Mouse (Mus musculus): ENCODE measurements around the gene Lrrk1. TPM values are rescaled to one million over a fixed set of nuclear protein-coding genes. Genes with fewer than 3 reads are reported as not detected.
A peak's percentile ranks its signal among the peaks of the same experiment; 100 is the strongest.

The Lrrk1 gene
- polyA plus RNA-seq (2012; rRNA removed): 39.4 and 43.6 TPM in 2 replicates

- peak; percentile 67 for DNase-seq (ENCODE audit: low spot score)
Measured at GRCm38 (mm10) chr7:66387813-66388521, at the start of gene Lrrk1. Lrrk1 (minus strand) TSS chr7:66388350.

DNA sequence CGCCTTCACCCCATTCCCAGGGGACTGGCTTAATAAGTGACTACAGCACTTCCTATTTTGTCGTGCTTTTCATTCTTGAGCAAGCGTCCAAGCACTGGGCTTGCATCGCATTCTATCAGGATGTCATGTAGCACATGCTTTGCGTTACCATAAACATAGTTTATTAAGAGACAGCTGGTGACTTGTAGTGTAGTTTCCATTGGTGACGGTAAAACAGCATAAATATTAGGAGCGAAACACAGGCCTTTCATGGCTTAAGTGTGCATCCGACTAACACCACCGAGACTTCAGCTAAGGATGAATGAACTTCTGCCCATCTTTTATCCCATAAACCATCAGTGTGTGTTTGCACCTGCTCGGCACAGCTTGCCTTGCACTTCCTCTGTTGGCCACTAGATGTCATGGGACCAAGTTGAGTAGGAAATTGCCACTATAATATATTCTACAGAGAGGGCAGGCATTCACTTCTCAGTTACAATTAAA, 46.3 kb upstream of the Lrrk1 start:
- DNase-seq (ENCODE audit: low spot score): no peak

DNA sequence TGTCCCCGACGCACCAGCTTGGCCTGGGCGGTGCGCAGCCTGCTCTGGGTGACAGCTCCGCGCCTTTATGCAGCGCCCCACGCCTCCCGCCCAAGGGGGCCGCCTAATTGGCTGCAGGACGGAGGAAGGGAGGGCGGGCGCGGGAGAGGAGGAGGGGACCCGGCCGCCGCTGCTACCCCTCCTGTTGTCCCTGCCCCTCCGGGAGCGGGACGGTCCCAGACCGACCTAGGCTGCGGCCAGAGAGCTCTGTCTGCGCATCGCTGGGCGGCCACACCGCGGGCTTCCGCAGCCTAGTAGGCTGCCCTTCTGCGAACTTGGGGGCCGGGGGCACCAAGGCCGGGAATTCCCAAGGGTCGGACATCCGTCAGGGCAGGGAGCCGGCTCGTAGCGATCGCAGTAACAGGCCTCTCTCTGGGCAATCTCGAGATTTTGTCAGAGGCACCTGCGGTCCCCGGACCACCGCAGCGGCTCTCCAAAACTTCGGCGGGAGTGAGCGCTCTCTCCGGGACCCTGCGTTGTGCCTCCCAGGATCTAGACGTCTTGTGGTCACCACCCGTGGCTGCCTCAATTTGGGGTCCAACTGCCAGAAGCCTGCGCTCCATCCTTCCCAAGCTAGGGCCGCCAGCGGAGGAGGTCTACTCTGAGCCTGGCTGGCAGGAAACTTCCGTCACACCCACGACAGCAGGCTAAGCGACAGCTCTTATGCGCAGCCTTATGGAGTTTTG, 39.4 kb upstream of the Lrrk1 start, which contains the start of gene Aldh1a3:
Aldh1a3 (minus strand) TSS at position 81 of the 725 bp plus-strand sequence.
- DNase-seq (ENCODE audit: low spot score): no peak

DNA sequence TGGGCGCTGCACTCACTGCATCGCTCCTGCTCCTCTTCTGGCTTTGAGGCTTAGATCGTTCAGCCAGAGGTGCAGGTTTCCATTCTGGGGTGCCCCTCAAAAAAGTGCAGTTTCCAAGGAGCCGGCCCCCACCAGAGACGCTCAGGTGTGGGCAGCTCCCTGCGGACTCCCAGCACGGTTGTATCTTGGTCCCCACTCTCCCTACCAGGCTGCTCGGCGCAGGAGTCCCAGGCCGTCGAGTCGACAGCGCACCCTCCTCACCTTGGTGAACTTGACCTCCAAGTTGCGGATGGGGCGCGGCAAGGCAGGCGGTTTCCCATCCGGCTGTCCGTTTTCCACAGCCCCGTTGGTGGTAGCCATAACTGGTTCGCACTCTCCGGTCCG, 38.9 kb upstream of the Lrrk1 start:
- no peak for DNase-seq (ENCODE audit: low spot score)

DNA sequence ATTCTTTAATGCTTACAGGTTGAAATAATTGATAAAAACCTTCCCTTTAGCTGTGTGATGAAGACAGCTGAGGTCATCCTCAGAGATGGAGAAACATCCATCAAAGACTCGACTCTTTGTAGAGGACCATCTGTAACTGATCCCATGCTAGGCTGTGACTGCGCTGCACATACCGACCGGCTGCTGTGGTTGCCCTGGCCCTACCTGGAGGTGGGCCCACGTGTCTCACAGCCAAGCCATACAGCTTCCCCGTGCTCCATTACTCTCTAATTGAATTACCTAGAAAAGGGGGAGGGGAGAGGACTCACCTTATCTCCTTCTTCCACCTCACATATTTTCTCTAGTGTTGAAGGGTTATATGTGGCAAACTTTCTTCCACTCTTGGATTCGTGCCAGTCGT, 33.8 kb upstream of the Lrrk1 start:
- DNase-seq (ENCODE audit: low spot score): no peak

DNA sequence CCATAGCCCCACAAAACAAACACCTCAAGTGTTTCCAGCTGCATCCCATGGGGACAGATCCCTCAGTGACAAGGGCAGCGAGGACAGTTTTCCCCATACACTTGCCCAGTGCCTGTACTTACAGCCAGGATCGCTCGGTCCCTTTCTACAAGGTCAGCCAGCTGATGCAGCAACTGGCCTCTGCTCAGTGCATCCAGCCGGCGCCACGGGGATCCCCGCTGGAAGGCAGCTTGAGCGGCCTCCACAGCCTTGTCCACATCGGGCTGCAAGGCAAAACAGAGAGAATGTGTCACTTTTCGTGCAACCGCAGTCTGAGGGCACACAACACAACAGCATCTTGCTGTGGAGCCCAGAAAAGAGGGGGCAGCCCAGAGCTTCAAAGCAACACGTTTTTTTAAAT, 30.8 kb upstream of the Lrrk1 start:
- DNase-seq (ENCODE audit: low spot score): no peak

DNA sequence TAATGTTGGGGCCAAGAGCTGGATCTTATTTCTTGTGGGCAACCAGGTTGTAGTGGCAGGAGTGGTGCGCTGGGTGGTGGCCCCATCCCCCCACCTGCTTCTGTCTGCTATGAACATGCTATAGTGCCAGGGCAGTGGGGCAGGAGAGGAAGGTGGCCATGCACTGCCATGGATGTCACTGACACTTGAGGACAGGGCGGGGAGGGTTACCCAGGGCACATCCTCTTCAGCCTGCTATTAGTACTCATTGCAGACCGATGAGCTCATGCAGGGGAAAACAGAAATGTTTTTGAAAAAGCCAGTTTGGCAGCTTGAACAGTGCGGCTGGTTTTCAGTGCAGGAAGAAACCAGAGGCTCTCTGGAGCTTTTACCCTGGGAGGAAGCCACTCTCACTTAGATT, 28.7 kb upstream of the Lrrk1 start:
- DNase-seq (ENCODE audit: low spot score): no peak

GRCm38 (mm10) chr7:66413093-66413492, 24.9 kb upstream of the Lrrk1 start:
- no peak for DNase-seq (ENCODE audit: low spot score)

- DNase-seq (ENCODE audit: low spot score): no peak
Measured at GRCm38 (mm10) chr7:66409433-66409832, 21.3 kb upstream of the Lrrk1 start.

DNA sequence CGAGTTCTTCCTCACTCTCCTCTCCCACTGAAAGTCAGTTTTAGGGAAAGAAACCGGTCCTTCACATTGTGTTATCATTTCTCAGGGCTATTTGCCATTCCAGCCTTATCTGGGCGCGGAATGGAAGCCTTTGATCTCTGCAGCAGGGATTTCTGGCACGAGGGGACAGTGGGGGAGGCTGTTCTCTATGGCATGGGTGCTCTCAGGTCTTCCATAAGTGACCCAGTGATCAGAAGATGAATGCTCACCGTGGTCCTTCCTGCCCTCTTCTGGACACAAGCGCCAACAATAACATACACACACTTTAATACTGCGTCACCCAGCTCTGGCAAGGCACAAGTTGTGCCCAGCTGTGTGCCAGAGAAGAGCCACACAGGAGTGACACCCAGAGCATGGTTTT, 18.8 kb upstream of the Lrrk1 start:
- no peak for DNase-seq (ENCODE audit: low spot score)

DNA sequence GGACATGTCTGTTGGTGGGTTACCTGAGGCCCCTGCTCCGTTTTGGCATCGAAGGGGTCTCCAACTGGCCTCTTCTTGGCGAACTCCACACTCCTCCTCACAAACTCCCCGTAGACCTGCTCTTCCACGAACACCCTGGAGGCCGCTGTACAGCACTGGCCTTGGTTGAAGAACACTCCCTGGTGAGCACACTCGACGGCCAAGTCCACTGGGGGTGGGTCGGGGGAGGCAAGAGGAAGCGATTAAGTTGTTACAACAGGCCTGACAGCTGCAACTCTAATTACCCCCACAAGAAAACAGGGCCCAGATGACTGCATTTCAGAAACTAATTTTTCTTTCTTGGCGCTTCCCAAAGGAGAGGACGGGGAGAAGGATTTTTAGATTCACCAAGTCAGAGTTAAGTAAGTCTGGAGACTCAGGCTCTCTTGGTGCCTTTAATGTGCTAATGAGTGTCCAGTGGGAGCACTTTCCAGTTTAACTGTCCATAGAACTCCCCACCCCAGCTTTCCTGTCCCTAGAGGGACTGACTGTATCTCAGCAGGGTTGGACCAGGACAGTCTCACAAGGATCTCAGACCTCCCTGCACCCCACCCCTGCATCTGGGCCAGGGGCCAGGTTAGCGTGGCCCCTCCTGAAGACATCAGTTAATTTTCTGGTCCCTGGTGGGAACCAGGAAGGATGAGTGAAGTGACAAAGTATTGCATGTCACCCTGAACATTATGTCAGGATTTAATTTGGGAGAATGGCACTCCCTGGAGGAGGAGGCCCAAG, 18.0 kb upstream of the Lrrk1 start:
- DNase-seq (ENCODE audit: low spot score): no peak

GRCm38 (mm10) chr7:66405541-66405940, 17.4 kb upstream of the Lrrk1 start:
- DNase-seq (ENCODE audit: low spot score): no peak

DNA sequence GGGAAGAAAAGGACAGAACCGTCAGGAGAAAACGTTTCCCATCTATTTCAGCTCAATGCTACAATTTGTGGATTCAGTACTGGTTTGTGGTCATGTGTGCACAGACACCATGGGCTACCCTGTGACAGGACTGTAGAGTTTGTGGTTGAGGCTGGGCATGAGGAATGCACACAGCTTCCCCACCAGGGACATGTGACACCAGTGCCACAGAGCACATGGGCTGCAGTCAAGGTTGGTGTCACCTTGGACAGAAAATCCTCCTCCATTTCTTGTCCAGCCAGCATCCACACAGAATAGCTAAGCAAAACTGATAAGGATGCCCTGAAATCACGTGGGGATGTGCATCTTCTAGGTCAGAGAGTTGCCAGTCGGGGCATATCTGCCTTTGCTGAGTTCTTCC, 16.7 kb upstream of the Lrrk1 start:
- DNase-seq (ENCODE audit: low spot score): no peak

DNA sequence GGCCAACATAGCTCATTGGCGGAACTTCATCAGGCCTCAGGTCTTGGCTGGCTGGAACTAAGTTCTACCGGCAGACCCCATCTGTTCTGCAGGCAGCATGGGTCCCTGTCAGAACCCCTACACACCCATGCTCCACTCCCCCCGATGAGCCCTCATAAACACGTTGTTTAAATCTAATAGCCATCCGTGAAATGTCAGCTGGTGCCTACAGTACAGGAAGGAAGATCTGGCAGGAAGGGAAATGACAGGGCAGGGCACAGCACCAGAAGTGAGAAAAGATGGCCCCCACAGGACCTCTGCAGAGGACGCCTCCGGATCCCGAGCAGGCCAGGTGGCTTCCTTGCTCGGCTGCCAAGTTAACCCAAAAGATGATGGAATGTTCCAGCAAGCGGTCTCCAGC, 16.0 kb upstream of the Lrrk1 start:
- DNase-seq (ENCODE audit: low spot score): no peak

DNA sequence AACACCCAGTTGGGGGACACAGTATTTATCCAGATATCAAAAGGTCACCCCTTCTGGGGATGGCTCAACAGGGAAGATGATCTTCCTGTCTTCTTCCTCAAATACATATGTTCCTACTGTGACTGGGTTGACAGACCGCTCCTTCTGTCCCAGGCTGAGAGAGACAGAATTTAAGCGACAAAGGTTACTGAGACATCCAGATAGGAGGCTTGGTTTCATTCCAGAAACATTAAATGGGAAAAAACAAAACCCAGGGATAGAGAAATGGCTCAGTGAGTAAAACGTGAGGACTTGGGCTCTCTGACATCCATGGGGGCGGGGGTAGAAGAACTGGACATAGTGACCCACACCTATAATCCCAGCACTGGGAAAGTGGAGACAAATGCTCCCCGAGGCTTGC, 14.7 kb upstream of the Lrrk1 start:
- no peak for DNase-seq (ENCODE audit: low spot score)

DNA sequence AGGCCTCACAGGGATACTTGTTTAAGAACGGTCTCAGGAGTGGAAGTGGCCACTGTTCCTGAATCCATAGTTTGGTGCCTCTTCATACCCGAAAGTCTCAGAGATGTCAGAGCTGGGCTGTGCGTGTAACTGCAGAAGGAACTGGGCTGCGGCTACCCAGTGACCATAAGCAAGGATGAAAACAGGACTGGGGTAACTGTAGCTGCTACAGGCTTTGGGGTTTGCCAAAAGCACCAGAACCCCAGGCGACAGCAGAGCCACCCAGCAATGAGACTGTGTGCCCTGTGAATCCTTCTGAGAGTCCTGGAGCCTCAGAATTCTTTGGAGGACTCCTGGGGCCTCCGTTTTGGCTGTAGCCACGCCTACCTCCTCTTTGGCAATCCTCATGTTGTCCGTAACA, 13.5 kb upstream of the Lrrk1 start:
- DNase-seq (ENCODE audit: low spot score): no peak

- DNase-seq (ENCODE audit: low spot score): no peak
Measured at GRCm38 (mm10) chr7:66397288-66397687, 9.1 kb upstream of the Lrrk1 start.

DNA sequence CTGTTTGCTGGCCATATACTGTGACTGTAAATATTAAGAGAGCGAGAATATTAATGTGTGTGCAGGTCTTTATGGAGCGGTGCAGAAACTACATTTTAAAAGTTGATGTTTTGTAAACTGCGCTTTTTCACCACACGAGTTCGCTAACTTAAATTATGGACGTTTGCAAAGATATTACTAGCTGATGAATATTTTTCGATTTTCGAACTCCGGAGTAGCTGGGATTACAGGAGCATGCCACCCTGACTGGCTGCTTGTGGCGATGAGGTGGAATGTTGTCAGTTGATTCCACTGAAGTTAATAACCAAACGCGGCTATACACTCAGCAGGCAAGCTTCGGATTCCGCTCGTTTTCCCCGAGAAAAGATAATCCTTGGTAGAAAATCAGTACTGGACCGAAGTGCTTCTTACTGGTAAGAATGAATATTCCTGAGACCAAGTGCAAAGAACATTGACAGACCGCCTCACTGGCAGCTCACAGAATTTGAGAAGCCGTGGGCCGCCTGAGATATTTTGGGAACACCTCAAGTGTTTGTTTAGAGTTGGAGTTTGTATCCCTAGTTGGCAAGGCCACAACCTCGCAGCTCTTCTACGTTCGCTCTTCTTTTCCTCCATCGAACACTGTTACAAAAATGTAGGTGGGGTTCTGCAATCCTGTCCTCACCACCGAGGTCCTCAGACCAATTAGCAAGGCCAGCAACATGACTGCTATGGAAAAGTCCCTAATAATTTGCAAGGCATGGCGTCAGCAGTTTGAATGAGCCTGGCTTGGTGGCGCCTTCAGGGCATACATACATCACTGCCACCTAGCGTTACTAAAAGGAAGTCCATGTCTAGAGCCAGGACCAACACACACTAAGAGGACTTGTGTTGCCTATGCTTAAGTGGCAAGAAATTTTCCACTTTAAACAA, 727 bp upstream of the Lrrk1 start:
- peak; percentile 40 for DNase-seq (ENCODE audit: low spot score)

- no peak for DNase-seq (ENCODE audit: low spot score)
Measured at GRCm38 (mm10) chr7:66387419-66387812, 734 bp downstream of the Lrrk1 start.

DNA sequence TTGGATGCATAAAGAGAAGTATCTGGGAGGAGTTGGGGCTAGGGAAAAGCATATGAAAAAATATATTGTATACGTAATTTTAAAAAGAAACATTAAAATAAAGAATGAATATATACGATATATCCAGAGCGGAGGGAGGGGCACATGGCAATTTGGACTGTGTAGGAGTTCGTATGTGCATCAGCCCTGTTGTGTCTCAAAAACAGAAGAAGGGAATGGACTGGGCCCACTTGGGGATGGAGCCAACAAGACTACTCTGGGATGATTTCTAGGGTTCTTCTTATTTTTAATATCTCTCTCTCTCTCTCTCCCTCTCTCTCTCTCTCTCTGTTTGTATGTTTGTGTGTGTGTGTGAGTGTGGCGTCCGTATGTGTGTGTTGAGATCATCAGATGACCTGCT, 1.7 kb downstream of the Lrrk1 start:
- no peak for DNase-seq (ENCODE audit: low spot score)

- no peak for DNase-seq (ENCODE audit: low spot score)
Measured at GRCm38 (mm10) chr7:66385826-66386225, 2.3 kb downstream of the Lrrk1 start.
